In the genomic region with DNA sequence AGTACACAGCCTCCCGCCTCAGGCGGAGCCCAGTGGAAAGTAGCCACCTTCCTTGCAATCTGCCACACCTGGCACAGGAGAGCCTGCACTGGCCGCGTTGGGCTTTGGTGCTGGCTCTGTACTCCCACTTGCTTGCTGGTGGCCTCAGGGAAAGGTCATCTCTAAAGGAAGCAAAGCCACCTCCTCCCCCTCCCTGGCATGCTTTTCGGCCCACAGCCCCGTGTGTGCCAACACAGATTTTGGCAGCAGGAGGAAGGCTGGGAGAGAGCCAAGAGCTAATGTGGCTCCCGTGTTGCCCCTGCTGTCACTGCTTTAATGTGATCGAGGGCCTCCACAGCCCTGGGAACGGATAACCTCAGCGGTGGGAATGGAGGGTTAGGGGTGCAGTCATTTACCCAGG, we compare ENCODE assay signal across 9 mouse cellular contexts.
DNase-seq lines count a peak whose midpoint lies in the region; TF ChIP-seq lines count a peak whose summit lies in the region.
"Had no signal": no experiment of that assay in that cellular context is flagged by ENCODE, and none has a peak within 500 bp of the region (broad histone marks: within the 10 kb centered on the region; RNA-seq: fewer than 3 reads in every experiment).

No protein-coding gene starts in this region.

- peaks cover 14% of the 10 kb centered on the region; the same call in 1 of the 2 replicates for H3K4me1 ChIP-seq in kidney, adult 2 months (ENCODE audit: control insufficient read depth, insufficient read depth, low read length)

- peak; percentile 57 for DNase-seq in layer of hippocampus, adult 11-12 months (ENCODE audit: low spot score)
- no peak for DNase-seq in layer of hippocampus, postnatal 36 days
- peak; percentile 57 to 62 for DNase-seq in cerebellum, adult 18-20 months
- DNase-seq in gastrocnemius, adult 8-10 months (ENCODE audit: low spot score in 2 of 2), result peak; percentile 39 to 70
- DNase-seq in kidney, adult 2 months, result peak; percentile 85
- DNase-seq in lung, postnatal 4 days, result peak; percentile 12 to 33
- DNase-seq in thymus, postnatal 36 days, result no peak
- no peak for DNase-seq in spleen, postnatal 10 days (ENCODE audit: low spot score in 2 of 2)
- DNase-seq: liver, embryonic 13.5 days had no signal

- peak overlapping the region; percentile 13; the same call in 1 of the 2 replicates for H3K27ac ChIP-seq in kidney, adult 2 months (ENCODE audit: insufficient read depth, low read depth, low read length)
- H3K27ac ChIP-seq: liver, embryonic 13.5 days had no signal

- no peak for TF ChIP-seq POLR2A in kidney, adult 2 months (IDR thresholded peaks at IDR 0.05; ENCODE audit: low read depth, low read length)

- H3K36me3 ChIP-seq in kidney, adult 2 months (ENCODE audit: control insufficient read depth, insufficient read depth, low read length), result no peaks in the 10 kb centered on the region
- H3K36me3 ChIP-seq: liver, embryonic 13.5 days had no signal

- TF ChIP-seq CTCF in kidney, adult 2 months (conservative IDR thresholded peaks at IDR 0.05; ENCODE audit: insufficient read depth, insufficient read length, low read depth, low read length), result no peak

- 30% methylated on average over 10 of the region's 10 CpGs for WGBS in kidney, adult 2 months

- no peaks in the 10 kb centered on the region for H3K27me3 ChIP-seq in kidney, adult 2 months (replicated peaks; ENCODE audit: control insufficient read depth, insufficient read depth, low read length)

- no peak overlapping the region for H3K4me3 ChIP-seq in kidney, adult 2 months (ENCODE audit: insufficient read depth, low read depth, low read length)
- H3K4me3 ChIP-seq: liver, embryonic 13.5 days had no signal

Comparison
In these comparisons a context has a peak if more than half of its experiments do, and no peak if none do; other contexts are left out.
1. DNase-seq: peak in layer of hippocampus, adult 11-12 months (single experiment), cerebellum, adult 18-20 months (2 of 2), gastrocnemius, adult 8-10 months (2 of 2), kidney, adult 2 months (single experiment) and lung, postnatal 4 days (2 of 2); none in layer of hippocampus, postnatal 36 days (0 of 2), thymus, postnatal 36 days (0 of 2) and spleen, postnatal 10 days (0 of 2).